Mouse (Mus musculus) forebrain, embryonic 16.5 days (tissue): ENCODE measurements around the gene Lrrc74a. TPM values are rescaled to one million over a fixed set of nuclear protein-coding genes. Genes with fewer than 3 reads are reported as not detected.

ENCODE experiments used
- ATAC-seq: fragments of 200-750 bp; cut with Nextera tagmentation; 2 replicates; pipeline ENCODE4 v1.8.0; 2017; ENCODE audit warnings: mild to moderate bottlenecking, moderate library complexity
- H3K27ac ChIP-seq: fragments of 300-500 bp; sonication (generic); 2 replicates; pipeline ENCODE4 v1.5.1; 2014; ENCODE audit warnings: low read length, control low read depth
- H3K27me3 ChIP-seq: fragments of 300-500 bp; sonication (generic); replicated peaks from 2 replicates; pipeline ENCODE4 v1.6.1; 2014; ENCODE audit warnings: low read length; ENCODE audit not compliant: control insufficient read depth, insufficient read depth
- H3K36me3 ChIP-seq: fragments of 300-500 bp; sonication (generic); 2 replicates; pipeline ENCODE4 v1.6.1; 2014; ENCODE audit not compliant: control insufficient read depth, insufficient read depth
- H3K4me1 ChIP-seq: fragments of 300-500 bp; sonication (generic); replicated peaks from 2 replicates; pipeline ENCODE4 v1.6.1; 2014; ENCODE audit warnings: low read length; ENCODE audit not compliant: control insufficient read depth, insufficient read depth
- H3K4me2 ChIP-seq: fragments of 300-500 bp; sonication (generic); 2 replicates; pipeline ENCODE4 v1.6.1; 2014; ENCODE audit warnings: mild to moderate bottlenecking, low read length, control low read depth
- H3K4me3 ChIP-seq: fragments of 300-500 bp; sonication (generic); replicated peaks from 2 replicates; pipeline ENCODE4 v1.5.1; 2014; ENCODE audit warnings: mild to moderate bottlenecking, low read length, control low read depth
- H3K9ac ChIP-seq: fragments of 300-500 bp; sonication (generic); replicated peaks from 2 replicates; pipeline ENCODE4 v1.6.1; 2014; ENCODE audit warnings: low read depth, low read length, control low read depth
- H3K9me3 ChIP-seq: fragments of 300-500 bp; sonication (generic); 2 replicates; pipeline ENCODE4 v1.6.1; 2016; ENCODE audit warnings: low read length; ENCODE audit not compliant: control insufficient read depth
- WGBS: fragments of 180-500 bp; shearing (Covaris S2); extraction: QIAGEN DNeasy Blood & Tissue Kit; methylation state at CpG from one replicate; pipeline ENCODE4 v1.1.7; 2014; 5-methylcytosine and 5-hydroxymethylcytosine counted together
- polyA plus RNA-seq: library from polyadenylated mRNA; unstranded; fragments of >200 nt; fragmentation: Nextera tagmentation; extraction: Ambion mirVana; gene quantifications from 2 replicates; pipeline ENCODE4 v1.2.1, GENCODE M21; 2015

Gene Lrrc74a
- polyA plus RNA-seq, 1 experiment from 2014 or later: not detected

DNA sequence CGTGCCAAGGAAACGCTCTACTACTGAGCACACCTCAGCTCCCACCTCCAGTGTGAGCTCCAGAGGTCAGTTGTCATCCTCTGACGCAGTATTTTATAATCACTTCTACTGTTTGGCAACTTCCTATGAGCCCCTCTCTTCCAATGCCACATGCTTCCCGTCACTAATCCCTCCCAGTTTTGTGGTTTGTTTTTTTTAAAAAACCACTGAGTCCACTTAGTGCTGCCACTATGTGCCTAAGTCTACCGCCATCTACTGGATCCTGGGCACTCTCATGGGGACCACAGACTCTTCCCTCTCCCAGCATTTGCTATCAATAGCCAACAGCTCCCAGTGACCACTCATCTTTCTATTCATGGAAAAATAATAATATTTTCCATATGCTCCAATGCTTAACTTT is 20.1 kb upstream of the Lrrc74a start:
- Histone ChIP-seq H3K4me2 (no peak overlapping the region), H3K4me1 (no peaks in the 10 kb centered on the region; the same call in 1 of the 2 replicates), H3K9me3 (no peaks in the 10 kb centered on the region), H3K4me3 (no peak overlapping the region), H3K27me3 (no peaks in the 10 kb centered on the region), H3K9ac (no peak overlapping the region), H3K27ac (no peak overlapping the region), H3K36me3 (no peaks in the 10 kb centered on the region)
- WGBS: 73% methylated on average over 5 of the region's 5 CpGs
- no peak for ATAC-seq

DNA sequence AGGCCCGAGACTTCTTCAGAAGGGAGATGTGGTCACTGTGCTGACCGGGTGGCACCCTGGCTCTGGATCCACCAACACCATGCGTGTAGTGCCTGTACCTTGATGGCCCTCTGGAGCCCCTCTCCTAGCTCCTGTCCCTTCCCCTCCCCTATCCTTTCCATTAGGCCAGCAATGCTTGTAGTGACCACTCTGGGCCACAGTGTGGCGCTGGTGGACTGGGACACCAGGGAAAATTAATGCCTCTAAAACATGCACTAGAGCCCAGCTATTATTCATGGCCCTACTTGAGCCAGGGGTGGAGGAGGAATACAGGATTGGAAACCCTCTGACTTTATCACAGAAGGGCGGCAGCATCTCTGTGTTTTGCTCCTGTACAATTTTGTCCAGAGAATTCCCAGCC is 18.8 kb upstream of the Lrrc74a start:
- H3K4me1 ChIP-seq: no peaks in the 10 kb centered on the region; the same call in 1 of the 2 replicates
- H3K4me2 ChIP-seq: no peak overlapping the region

DNA sequence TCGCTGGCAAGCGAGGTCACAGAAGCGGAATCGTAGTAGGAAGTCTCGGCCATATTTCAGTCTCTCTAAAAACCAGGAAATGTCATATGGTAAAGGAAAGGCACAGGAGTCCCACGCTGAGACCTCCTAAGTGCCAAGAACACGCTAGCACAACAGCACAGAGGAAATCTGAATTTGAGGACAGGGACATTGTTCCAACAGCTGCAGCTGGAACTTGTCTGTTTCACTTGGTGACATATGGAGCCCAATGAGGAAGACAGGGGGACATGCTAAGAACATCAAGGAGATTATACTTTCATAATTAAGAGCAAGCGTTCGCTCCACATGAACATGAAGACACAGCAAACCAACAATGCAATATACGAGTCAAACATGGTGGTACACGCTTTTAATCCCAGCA is 17.2 kb upstream of the Lrrc74a start:
- H3K4me2 ChIP-seq: no peak overlapping the region
- no peak overlapping the region for H3K4me3 ChIP-seq
- H3K36me3 ChIP-seq: no peaks in the 10 kb centered on the region
- H3K9ac ChIP-seq: no peak overlapping the region
- no peaks in the 10 kb centered on the region for H3K9me3 ChIP-seq
- no peak for ATAC-seq
- no peaks in the 10 kb centered on the region for H3K27me3 ChIP-seq
- 92% methylated on average over 11 of the region's 11 CpGs for WGBS
- H3K27ac ChIP-seq: no peak overlapping the region
- H3K4me1 ChIP-seq: no peaks in the 10 kb centered on the region; the same call in 1 of the 2 replicates

More for the DNA sequence above, 18.8 kb upstream of the Lrrc74a start:
- H3K9ac ChIP-seq: no peak overlapping the region
- no peaks in the 10 kb centered on the region for H3K27me3 ChIP-seq
- H3K9me3 ChIP-seq: no peaks in the 10 kb centered on the region
- H3K27ac ChIP-seq: no peak overlapping the region
- no peak for ATAC-seq
- no peak overlapping the region for H3K4me3 ChIP-seq
- H3K36me3 ChIP-seq: no peaks in the 10 kb centered on the region
- 45% methylated on average over 5 of the region's 5 CpGs for WGBS

DNA sequence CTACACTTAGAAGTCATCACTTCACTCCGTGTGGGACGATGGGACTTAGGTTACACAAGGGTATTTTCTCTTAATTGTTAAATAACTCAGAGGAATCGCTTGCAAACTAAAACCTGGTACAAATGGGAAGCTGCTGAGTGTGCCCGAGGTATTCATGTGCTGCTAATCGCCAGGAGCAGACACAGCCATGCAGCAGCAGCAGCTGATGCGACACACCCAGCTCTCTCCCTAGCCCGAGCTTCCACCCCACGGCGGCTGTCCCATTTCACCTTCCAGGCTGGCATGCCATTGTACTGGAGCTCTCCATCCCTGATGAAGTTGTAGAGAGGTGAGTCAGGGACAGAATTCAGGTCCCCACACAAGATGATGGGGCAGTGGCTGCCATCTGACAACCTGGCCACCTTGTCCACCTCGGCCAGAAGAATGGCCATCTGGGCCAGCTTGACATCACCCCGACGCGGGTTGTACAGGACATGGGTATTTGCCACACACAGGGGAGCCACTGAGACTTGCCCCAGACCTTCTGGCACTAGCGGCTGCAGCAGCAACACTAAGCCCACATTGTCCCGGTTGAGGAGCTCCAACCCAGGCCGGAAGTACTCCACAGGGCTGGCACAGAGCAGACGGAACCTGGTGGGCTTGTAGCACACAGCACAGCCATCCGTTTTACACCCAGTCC is 14.1 kb upstream of the Lrrc74a start:
- no peaks in the 10 kb centered on the region for H3K9me3 ChIP-seq
- no peak overlapping the region for H3K4me3 ChIP-seq
- 84% methylated on average over 18 of the region's 18 CpGs for WGBS
- no peak overlapping the region for H3K9ac ChIP-seq
- no peaks in the 10 kb centered on the region for H3K27me3 ChIP-seq
- no peak overlapping the region for H3K4me2 ChIP-seq
- no peak for ATAC-seq
- peaks cover 10% of the 10 kb centered on the region for H3K4me1 ChIP-seq
- no peaks in the 10 kb centered on the region for H3K36me3 ChIP-seq
- H3K27ac ChIP-seq: no peak overlapping the region

DNA sequence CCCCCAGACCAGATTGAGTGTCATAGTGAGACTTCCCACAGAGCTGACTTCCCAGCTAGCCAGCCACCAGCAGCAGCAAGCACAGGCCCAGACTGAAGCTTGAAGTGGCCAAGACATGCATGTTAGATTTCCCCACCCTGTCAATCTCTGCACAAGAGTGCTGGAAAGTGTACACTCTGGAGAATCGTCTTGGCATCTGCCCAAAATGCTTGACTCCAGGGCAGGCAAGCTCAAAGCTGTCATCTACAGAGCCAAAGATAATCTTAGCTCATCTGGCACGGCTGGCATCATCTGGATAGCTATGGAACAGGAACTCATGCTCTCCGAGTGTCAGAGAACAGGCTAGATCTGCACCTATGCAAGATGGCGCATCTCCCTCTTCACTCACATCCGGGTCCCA is 12.7 kb upstream of the Lrrc74a start:
- Histone ChIP-seq H3K9me3 (no peaks in the 10 kb centered on the region), H3K4me2 (no peak overlapping the region), H3K27me3 (no peaks in the 10 kb centered on the region), H3K4me1 (peaks cover 14% of the 10 kb centered on the region), H3K36me3 (no peaks in the 10 kb centered on the region), H3K4me3 (no peak overlapping the region), H3K9ac (no peak overlapping the region), H3K27ac (no peak overlapping the region)
- WGBS: 81% methylated on average over 5 of the region's 5 CpGs
- no peak for ATAC-seq

DNA sequence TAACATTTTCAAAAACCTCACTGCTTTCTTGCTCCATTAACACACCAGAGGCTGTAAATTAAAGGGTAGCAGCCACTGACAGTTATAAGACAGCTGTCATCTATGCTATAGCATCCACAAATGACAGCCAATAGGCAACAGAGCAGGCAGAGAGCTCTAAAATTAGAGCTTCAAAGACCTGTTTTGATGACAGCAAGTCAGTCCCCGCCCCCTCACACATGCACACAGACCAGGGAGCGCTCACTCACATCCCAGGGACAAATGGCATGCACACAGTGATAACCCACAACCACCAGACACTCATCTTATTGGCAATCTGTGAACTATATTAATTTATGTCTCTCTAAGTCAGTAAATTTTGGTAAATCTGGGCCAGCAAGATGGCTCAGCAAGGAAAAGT is 9.9 kb upstream of the Lrrc74a start:
- peaks cover 14% of the 10 kb centered on the region for H3K4me1 ChIP-seq
- 61% methylated on average over 2 of the region's 2 CpGs for WGBS
- ATAC-seq: peak; percentile 5; the same call in 1 of the 2 replicates
- no peaks in the 10 kb centered on the region for H3K27me3 ChIP-seq
- no peak overlapping the region for H3K4me3 ChIP-seq
- H3K9me3 ChIP-seq: no peaks in the 10 kb centered on the region
- no peak overlapping the region; the same call in 1 of the 2 replicates for H3K4me2 ChIP-seq
- no peak overlapping the region for H3K9ac ChIP-seq
- no peak overlapping the region for H3K27ac ChIP-seq
- H3K36me3 ChIP-seq: no peaks in the 10 kb centered on the region

DNA sequence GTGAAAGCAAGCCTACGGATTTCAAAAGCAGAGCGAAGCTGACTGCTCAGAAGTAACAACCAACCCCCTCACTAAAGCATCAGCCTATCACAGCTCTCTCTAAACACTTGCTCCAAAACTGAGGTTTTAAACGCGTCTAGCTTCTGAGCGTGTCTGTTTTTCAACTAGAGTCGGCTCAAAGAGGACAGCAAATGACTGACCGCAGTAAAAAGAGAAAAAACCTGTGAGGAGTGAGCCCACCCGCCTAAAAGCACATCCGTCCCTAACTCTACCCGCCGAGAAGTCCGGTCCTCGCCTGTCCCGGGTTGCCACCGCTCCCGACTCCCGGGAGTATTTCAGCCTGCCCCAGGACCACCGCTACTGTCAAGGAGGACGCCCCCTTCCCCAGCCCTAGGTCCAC is 8.5 kb upstream of the Lrrc74a start:
- H3K4me2 ChIP-seq: peak overlapping the region; percentile 95
- H3K9ac ChIP-seq: peak overlapping the region; percentile 62
- H3K27me3 ChIP-seq: no peaks in the 10 kb centered on the region
- H3K4me3 ChIP-seq: peak overlapping the region; percentile 65
- H3K36me3 ChIP-seq: no peaks in the 10 kb centered on the region
- WGBS: 0% methylated on average over 19 of the region's 19 CpGs
- peaks cover 14% of the 10 kb centered on the region for H3K4me1 ChIP-seq
- H3K9me3 ChIP-seq: no peaks in the 10 kb centered on the region
- ATAC-seq: peak; percentile 57
- H3K27ac ChIP-seq: peak overlapping the region; percentile 41

DNA sequence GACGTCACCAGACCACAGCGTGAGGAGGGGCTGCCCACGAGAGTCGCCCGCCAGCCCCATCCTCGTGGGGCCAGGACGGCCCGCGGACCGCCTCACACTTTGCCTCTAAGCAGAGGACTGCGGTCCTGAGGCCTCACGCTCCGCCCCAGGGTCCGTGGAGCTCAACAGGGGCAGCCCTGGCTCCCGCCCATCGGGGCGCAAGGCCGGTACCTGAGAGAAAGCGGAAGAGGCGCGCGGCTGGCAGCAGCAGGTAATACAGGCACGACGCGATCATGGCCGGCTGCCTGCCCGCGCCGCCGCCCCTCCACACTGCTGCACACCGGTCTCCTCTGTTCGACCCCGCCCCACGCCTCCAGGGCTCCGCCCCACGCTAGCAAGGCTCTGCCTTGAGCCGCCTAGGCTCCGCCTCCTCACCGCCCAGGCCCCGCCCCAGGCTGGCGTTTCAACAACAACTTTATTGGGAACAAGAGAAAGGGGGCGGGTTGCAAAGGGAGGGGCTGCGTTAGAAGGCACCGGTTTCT is 8.0 kb upstream of the Lrrc74a start, which contains the start of gene Angel1:
TSS of gene Angel1 (minus strand) at position 341 of the 521 bp plus-strand sequence.
- H3K9ac ChIP-seq: peak within 1 kb of the TSS; percentile 62
- H3K27ac ChIP-seq: peak within 1 kb of the TSS; percentile 41
- peak; percentile 98 for ATAC-seq
- under 1% methylated on average over 44 of the region's 44 CpGs for WGBS
- peak within 1 kb of the TSS; percentile 65 for H3K4me3 ChIP-seq
- H3K9me3 ChIP-seq: no peaks in the 10 kb centered on the region
- H3K4me2 ChIP-seq: peak within 1 kb of the TSS; percentile 95
- no peaks in the 10 kb centered on the region for H3K36me3 ChIP-seq
- peaks cover 14% of the 10 kb centered on the region for H3K4me1 ChIP-seq
- H3K27me3 ChIP-seq: no peaks in the 10 kb centered on the region

DNA sequence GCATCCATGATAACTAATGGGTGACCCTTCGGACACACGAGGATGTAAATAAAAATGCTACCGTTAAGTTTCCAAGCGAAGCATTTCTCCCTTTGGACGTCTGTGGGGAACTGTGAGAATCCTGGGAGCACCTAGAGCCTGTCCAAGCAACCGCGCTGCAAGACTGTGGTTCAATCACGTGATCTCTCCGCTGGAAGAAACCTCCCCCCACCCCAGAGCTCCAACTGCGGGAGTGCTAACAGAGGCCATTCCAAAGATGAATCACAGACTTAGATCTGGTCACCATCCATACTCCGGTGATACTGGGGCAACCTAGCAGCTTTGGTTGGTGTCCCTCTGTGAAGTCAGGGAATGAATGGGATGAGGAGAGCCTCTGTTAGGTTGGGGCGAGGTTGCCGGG is 26.9 kb downstream of the Lrrc74a start:
- Histone ChIP-seq H3K4me2 (no peak overlapping the region), H3K27me3 (no peaks in the 10 kb centered on the region), H3K4me3 (no peak overlapping the region), H3K36me3 (no peaks in the 10 kb centered on the region), H3K27ac (no peak overlapping the region), H3K9ac (no peak overlapping the region), H3K4me1 (no peaks in the 10 kb centered on the region), H3K9me3 (no peaks in the 10 kb centered on the region)
- ATAC-seq: no peak
- 82% methylated on average over 13 of the region's 13 CpGs for WGBS
